Mouse (Mus musculus) liver, embryonic 14 days (tissue): Measurements from ENCODE around the gene Napa. TPM values are rescaled to one million over a fixed set of nuclear protein-coding genes. Genes with fewer than 3 reads are reported as not detected.

Experiments
- polyA plus RNA-seq: library from polyadenylated mRNA; depleted of rRNA; stranded (reverse); fragments of >200 nt; gene quantifications from 2 replicates; pipeline ENCODE4 v1.2.3, GENCODE M21; 2012; rRNA removed

Gene Napa
- polyA plus RNA-seq: 93.6 and 109 TPM in 2 replicates

GRCm38 (mm10) chr7:16098021-16099017, at the start of gene Napa:
Gene Napa, plus strand, starts transcription at chr7:16098458.

GRCm38 (mm10) chr7:16061219-16062098, 36.8 kb upstream of the Napa start, which contains the start of gene Zfp541:
Gene Zfp541, plus strand, starts transcription at chr7:16061814.

GRCm38 (mm10) chr7:16119569-16120261, 21.5 kb downstream of the Napa start, which contains the start of gene Kptn:
Gene Kptn, plus strand, starts transcription at chr7:16119895.

GRCm38 (mm10) chr7:16129421-16129845, 31.2 kb downstream of the Napa start, which contains the start of gene Slc8a2:
Gene Slc8a2, plus strand, starts transcription at chr7:16129826.

Other genes starting within 250 kb of the Napa start
- gene Crx, start 218.5 kb upstream of the Napa start, polyA plus RNA-seq: not detected in 2 replicates
- gene Crxos, start 215.8 kb upstream of the Napa start, polyA plus RNA-seq: not detected in 2 replicates
- 189 and 194 TPM in 2 replicates for gene Selenow, start 176.1 kb upstream of the Napa start, polyA plus RNA-seq
- gene Nop53, start 152.4 kb upstream of the Napa start, polyA plus RNA-seq: 57.3 and 58.9 TPM in 2 replicates
- 2.4 TPM in 2 replicates for gene Ehd2, start 130.9 kb upstream of the Napa start, polyA plus RNA-seq
- 1.2 and 1.5 TPM in 2 replicates for gene Bicra, start 50.5 kb upstream of the Napa start, polyA plus RNA-seq
- 0.01 TPM in 2 replicates for gene Zfp541, start 36.6 kb upstream of the Napa start, polyA plus RNA-seq
- 6.6 and 7.2 TPM in 2 replicates for gene Kptn, start 21.4 kb downstream of the Napa start, polyA plus RNA-seq
- gene Slc8a2, start 31.4 kb downstream of the Napa start, polyA plus RNA-seq: 0.05 TPM in 2 replicates
- gene Meis3, start 76.6 kb downstream of the Napa start, polyA plus RNA-seq: 1.1 and 1.6 TPM in 2 replicates
- 3.6 and 4.0 TPM in 2 replicates for gene Dhx34, start 123.6 kb downstream of the Napa start, polyA plus RNA-seq
- 0.48 and 0.58 TPM in 2 replicates for gene C5ar2, start 145.7 kb downstream of the Napa start, polyA plus RNA-seq
- 1.0 and 1.2 TPM in 2 replicates for gene C5ar1, start 161.1 kb downstream of the Napa start, polyA plus RNA-seq
- gene Inafm1, start 175.2 kb downstream of the Napa start, polyA plus RNA-seq: 7.1 and 7.5 TPM in 2 replicates
- gene Ccdc9, start 188.3 kb downstream of the Napa start, polyA plus RNA-seq: 30.7 and 30.8 TPM in 2 replicates
- 2.8 and 3.9 TPM in 2 replicates for gene Bbc3, start 209.9 kb downstream of the Napa start, polyA plus RNA-seq